Mouse (Mus musculus): ENCODE results near the gene Chrdl2.

Chrdl2 gene

GRCm38 (mm10) chr7:99982256-99983242, 23.4 kb upstream of the Chrdl2 start:
- DNase-seq (ENCODE audit: low spot score in 2 of 2) = no peak

DNA sequence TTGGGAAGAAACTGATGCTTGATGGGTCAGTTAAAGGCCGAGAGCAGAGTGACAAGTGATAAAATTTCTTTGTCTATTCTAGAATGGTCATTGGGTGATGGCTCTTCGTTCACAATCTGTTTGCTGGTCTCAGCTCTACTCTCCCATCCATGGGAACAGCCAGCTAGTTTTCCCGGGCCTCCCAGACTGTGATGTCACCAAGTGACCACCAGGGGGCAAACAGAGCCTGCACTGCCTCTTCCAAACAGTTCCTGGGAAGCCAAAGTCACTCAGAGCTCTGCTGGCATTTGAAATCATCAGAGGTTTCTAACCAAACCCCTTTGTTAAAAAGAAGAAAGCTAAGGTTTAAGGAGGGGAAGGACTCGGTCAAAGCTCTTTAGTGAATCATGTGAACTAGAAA, 17.2 kb upstream of the Chrdl2 start:
- peak; percentile 59 to 77 for DNase-seq (ENCODE audit: low spot score in 2 of 2)

GRCm38 (mm10) chr7:99989844-99990760, 15.9 kb upstream of the Chrdl2 start:
- DNase-seq (ENCODE audit: low spot score in 2 of 2) = no peak

DNA sequence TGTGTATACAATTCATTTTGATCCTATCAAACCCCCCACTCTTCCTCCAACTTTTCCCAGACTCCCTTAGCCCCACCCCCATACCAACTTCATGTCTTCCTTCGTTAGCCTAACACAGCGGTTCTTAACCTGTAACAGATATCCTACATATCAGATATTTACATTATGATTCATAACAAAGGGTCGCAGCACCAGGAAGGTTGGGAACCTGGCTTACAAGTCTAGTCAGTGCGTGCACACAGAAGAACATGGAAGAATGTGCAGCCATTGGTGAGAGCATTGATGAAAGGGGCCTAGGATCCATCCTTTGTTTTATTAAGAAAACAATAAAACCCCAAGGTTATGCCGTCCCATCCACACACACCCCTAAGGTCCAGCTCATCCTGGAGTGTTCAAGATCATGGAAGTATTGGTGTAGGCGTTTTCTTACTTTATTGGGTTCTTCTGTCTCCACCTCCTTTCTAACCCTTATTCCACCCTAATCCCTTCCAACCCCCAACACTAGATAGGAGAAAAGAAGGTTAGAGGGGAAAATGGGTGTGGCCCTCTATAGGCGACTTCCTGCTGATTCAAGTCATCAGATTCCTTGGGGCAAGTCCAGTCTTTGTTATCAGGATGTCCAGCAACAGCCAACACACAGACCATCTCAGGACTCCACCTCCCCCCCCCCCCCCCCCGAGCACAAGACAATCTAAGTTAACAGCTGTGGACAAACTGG, 14.8 kb upstream of the Chrdl2 start:
- no peak for DNase-seq (ENCODE audit: low spot score in 2 of 2)

GRCm38 (mm10) chr7:99993159-99993558, 12.8 kb upstream of the Chrdl2 start:
- no peak for DNase-seq (ENCODE audit: low spot score in 2 of 2)

- no peak for DNase-seq (ENCODE audit: low spot score in 2 of 2)
Observed at GRCm38 (mm10) chr7:99995186-99995585, 10.8 kb upstream of the Chrdl2 start.

DNA sequence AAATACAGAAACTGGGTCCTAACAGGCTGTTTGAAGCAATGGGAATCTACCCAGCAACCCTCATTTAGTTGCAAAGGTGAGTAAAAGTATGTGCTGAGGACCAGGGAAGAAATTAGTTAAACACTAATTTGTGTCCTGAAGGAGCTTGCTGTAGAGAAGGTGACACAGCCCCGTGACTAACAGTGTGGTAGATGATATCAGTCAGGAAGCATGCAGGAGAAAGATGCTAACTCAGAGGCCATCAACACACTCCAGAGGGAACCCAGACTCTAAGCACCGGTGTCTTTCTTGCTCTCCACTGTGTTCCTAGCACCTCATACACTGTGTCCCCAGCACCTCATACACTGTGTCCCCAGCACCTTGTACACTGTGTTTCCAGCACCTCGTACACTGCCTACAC, 7.3 kb upstream of the Chrdl2 start:
- DNase-seq (ENCODE audit: low spot score in 2 of 2) = no peak

DNA sequence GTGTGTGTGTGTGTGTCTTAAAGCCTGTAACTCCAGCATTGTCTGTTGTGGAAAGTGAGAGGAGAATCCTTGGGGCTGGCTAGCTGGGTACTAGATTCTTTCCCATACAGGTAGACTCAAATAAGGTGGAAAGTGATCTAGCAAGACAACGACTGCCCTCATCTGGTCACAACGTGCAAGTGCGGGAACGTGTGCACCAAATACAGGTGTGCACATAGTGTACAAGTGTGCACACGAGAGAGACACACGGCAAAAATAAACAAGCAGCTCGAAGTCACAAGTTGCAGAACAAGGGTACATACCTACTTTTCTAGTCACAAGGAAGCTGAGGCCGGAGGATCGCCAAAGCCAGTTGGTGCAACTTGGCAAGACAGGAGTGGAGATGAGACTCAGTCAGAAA, 2.2 kb upstream of the Chrdl2 start:
- no peak for DNase-seq (ENCODE audit: low spot score in 2 of 2)

- DNase-seq (ENCODE audit: low spot score in 2 of 2) = no peak
Observed at GRCm38 (mm10) chr7:100006411-100006810, 439 bp downstream of the Chrdl2 start.

DNA sequence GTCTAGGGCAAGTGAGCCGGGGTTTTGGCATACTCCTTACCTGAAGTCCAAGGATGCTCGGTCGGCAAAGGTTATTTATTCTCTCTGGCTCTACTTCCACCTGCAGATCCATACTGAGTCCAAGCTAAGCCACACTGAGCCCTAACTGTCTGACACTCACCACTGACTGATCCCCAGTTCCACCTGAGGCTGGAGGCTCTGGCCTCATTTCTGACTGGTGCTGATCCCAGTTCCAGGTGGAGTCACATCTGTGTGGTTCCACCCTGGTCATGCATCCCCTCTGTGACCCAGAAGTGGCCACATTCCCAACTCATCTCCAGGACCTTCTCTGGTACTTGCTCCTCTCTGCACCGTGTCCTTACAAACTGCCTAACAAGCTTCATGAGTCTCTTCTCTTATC, 2.8 kb downstream of the Chrdl2 start:
- no peak for DNase-seq (ENCODE audit: low spot score in 2 of 2)

DNA sequence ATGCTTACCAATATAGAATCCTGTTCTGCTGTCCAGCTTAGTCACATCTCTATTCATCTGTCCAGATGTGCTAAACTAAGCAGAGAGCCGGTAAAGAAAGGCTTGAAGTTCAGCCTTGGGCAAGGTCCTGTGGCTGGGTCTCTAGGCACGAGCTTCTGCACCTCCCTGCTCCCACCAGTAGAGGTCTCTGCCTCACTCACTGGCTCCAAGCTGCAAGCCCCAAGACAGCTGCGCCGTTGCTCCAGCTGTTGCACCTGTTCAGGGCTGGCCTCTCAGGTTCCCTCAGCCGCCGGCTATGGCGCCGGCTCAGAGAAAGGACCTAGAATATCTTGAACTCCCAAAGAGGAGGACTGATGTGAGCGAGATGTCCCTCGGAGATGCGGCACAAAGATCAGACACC, 3.7 kb downstream of the Chrdl2 start:
- DNase-seq (ENCODE audit: low spot score in 2 of 2) = peak; percentile 49 to 54

DNA sequence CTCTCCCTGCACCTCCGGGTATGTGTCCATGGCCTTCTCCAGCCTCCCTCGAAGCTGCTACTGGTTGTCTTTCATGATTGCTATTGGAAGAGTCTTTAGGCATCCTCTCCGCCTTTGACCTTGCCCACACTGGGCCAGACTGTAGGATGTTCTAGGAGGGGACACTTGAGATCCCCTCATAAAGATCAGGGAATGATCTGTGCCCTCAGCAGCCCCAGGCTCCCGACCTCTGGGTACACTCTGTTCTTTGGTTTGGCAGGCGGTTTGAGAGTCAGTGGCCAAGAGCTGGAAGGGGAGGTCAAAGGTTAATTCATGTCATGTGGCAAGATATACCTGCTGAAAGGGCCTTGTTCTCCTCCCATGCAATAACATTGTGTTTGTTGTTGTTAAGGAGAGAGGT, 4.7 kb downstream of the Chrdl2 start:
- no peak for DNase-seq (ENCODE audit: low spot score in 2 of 2)

DNA sequence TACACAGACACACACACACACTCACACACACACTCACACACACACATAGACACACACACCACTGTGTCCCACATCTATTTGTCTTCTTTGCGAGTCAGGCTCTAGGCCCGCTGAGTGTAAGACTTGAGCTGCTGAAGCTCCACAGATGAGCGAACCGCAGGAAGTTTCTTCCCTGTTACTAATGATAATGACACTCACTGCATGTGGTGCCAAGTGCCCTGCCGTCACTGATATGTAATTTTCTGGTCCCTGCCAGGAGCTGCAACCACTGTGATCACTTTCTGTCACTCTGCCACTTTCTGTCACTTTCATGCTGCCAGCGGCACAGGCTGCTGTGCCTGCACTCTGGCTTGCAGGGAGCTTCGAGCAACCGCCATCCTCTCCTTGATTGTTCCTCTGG, 6.1 kb downstream of the Chrdl2 start:
- no peak for DNase-seq (ENCODE audit: low spot score in 2 of 2)

GRCm38 (mm10) chr7:100012515-100012914, 6.5 kb downstream of the Chrdl2 start:
- DNase-seq (ENCODE audit: low spot score in 2 of 2) = no peak

- no peak for DNase-seq (ENCODE audit: low spot score in 2 of 2)
Observed at GRCm38 (mm10) chr7:100014123-100014600, 8.2 kb downstream of the Chrdl2 start.

DNA sequence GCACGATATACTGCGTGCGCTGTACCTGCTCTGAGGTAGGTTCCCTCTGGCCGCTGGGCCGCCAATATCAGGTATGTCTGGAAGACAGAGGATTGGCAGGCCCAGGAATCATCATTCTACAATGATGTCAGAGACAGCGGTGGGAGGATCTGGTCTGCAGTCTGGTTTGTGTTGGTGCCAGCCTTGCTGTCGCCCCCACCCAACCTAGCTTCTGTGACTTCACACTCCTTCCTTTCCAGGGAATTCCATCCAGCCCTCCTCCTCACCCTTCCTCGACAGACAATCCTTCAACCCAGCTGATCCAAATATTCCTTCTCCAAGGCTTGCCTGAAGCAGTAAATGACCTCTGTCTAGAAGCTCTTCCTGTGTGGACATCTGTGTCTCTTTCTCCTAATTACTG, 11.1 kb downstream of the Chrdl2 start:
- no peak for DNase-seq (ENCODE audit: low spot score in 2 of 2)

- DNase-seq (ENCODE audit: low spot score in 2 of 2) = no peak
Observed at GRCm38 (mm10) chr7:100027353-100027752, 21.4 kb downstream of the Chrdl2 start.

- no peak for DNase-seq (ENCODE audit: low spot score in 2 of 2)
Observed at GRCm38 (mm10) chr7:100029307-100029706, 23.3 kb downstream of the Chrdl2 start.

GRCm38 (mm10) chr7:100030996-100031749, 25.2 kb downstream of the Chrdl2 start:
- no peak for DNase-seq (ENCODE audit: low spot score in 2 of 2)

DNA sequence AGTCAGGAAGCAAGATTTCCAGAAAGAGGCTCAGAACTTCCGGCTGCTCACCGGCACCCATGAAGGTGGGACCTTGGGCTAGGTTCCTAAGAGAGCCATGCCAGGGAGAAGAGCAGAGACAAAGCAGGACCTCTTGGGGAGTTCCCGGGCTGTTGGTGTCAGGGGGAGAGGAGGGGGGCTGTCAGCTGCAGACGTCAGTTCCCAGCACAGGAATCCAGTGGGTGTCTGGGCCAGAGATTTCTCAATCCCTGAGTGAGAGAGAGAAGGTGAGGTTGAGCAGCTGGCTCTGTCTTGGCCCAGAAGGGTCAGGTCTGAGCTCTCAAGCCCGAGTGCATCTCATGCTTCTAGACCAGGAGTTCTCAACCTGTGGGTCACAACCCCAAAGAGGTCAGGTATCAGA, 27.7 kb downstream of the Chrdl2 start:
- DNase-seq (ENCODE audit: low spot score in 2 of 2) = no peak
